Mouse (Mus musculus) embryo, embryonic 11.5 days (tissue): ENCODE data around the gene Slc9a8.

Source experiments
- DNase-seq: peaks from one replicate; pipeline ENCODE4 v3.0.0-alpha.2; 2012; ENCODE audit warnings: low read depth, low spot score

The Slc9a8 gene

GRCm38 (mm10) chr2:167507719-167508385 is 86.3 kb downstream of the Slc9a8 start:
- no peak for DNase-seq

- DNase-seq: no peak
Measured at GRCm38 (mm10) chr2:167508569-167508968, 87.1 kb downstream of the Slc9a8 start.

GRCm38 (mm10) chr2:167510485-167510884 is 89.0 kb downstream of the Slc9a8 start:
- DNase-seq: no peak

DNA sequence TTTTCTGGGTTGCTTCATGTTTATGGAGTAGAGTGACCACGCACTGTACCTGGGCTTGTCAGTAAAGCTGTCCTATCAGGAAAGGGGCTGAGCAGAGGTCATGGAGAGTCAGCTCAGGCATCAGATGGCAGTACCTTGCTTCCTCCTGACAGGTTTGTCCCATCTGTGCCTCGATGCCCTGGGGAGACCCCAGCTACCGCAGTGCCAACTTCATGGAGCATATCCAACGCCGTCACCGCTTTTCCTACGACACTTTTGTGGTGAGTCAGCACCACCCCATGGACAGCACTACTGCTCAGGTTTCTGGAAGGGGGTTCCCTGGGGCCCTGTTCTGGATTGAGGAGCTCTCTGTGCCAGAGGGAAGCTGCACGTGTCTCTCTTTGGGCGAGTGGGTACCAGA is 90.9 kb downstream of the Slc9a8 start:
- DNase-seq: no peak

- no peak for DNase-seq
Measured at GRCm38 (mm10) chr2:167512970-167513369, 91.5 kb downstream of the Slc9a8 start.

- no peak for DNase-seq
Measured at GRCm38 (mm10) chr2:167514641-167515040, 93.1 kb downstream of the Slc9a8 start.

GRCm38 (mm10) chr2:167515688-167516087 is 94.2 kb downstream of the Slc9a8 start:
- DNase-seq: no peak

GRCm38 (mm10) chr2:167519606-167520252 is 98.2 kb downstream of the Slc9a8 start:
- no peak for DNase-seq
